Mouse (Mus musculus): ENCODE results near the gene Bpifb1. TPM values are rescaled to one million over a fixed set of nuclear protein-coding genes. Genes with fewer than 3 reads are reported as not detected.
"Not testable (repeated sequence)": the region's sequence is repeated elsewhere in the genome, so short reads cannot be mapped to it uniquely, and the experiment has no call there.

The Bpifb1 gene
- total RNA-seq, 2 experiments from 2014 or later, result not detected

DNA sequence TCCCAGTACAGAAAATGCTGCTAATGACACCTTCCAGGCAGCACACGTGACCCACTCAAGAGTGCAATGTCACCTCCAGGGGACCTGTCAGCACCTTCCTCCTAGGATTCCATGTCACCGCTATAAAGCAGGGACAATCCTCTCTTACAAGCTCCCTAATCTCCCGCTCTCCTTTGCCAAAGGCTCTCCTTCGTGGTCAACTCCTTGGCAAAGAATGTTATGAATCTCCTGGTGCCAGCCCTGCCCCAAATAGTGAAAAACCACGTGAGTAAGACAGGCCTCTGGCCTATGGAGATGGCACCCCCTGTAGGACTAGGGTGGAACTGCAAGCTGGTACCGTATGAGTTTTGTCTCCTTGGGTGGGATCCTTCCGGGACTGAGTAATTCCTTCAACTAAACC, 16.3 kb downstream of the Bpifb1 start:
- no peak for ATAC-seq (replicated peaks; ENCODE audit: low FRiP score, poor library complexity, severe bottlenecking)

DNA sequence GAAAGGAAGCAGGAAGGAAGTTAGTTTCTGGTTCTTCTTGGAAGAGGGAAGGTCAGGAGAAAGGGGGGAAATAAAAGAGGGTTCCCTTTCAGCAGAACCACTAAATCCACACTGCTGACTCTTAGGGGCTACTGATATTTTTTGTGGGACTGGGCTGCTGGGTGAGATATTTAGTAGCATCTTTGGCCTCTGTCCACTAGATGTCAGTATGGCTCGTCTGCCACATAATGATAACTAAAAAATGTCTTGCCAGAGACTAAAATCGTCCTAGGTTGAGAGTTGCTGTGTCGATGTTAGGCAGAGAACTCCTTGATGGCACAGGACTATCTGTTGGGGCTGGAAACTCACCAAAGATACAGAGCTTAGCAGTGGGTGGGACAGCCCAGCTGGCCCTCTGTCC, 18.5 kb downstream of the Bpifb1 start:
- no peak for ATAC-seq (replicated peaks; ENCODE audit: low FRiP score, poor library complexity, severe bottlenecking)

DNA sequence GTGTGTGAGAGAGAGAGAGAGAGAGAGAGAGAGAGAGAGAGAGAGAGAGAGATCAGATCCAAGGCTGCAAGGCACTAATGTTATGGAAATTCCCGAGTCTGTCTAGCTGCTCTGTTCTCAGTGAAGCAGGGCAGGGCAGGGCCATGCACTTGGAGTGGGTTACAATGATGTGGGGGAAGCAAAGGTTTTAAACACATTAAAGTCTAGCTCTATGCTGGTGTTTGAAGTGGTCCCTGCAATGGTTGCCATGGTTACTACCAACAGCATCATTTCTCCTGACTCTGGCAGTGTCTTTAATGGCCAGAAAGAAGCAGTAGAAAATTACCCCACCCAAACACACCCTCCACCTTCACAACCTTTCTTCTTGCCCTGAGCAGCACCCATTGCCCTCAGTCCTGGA, 20.5 kb downstream of the Bpifb1 start:
- no peak for ATAC-seq (replicated peaks; ENCODE audit: low FRiP score, poor library complexity, severe bottlenecking)

DNA sequence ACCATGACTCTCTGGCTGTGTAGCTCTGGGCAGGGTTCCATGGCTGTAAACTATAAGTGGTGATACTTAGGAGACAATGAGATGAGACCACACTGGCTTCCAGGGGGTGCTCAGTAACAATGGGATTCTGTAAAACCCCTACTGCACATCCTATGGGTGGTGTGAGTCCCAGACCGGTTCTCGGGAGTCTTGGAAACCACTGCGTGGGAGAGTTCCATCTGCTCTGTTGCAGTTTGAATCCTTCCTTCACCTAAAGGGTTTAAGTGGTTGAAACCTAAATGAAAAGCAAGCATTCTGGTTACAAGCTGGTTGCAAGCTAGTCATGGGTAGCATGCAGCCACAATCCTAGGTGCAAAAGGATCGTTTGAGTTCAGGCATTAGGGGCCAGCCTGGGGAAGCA, 21.3 kb downstream of the Bpifb1 start:
- ATAC-seq (replicated peaks; ENCODE audit: low FRiP score, poor library complexity, severe bottlenecking), result no peak

DNA sequence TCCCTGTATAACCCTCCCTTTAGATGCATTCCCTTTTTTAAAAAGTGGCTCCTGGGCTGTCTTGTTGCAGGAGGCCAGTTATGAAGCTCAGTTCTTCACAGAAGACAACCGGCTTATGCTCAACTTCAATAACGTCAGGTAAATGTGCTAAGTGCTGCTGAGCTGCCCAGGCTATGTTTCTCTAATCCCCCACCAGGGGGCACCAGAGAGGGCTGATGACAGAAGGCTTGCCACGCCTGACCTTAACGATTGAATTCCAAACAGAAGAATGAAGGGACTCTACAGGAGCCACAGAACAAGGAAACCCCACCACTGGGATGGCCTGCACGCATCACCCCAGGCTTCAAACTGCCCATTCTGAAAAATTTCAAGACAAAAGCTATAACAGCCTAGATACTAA, 24.6 kb downstream of the Bpifb1 start:
- 0 out of 2 replicates have a peak, but pooled peaks have one; percentile 46 for ATAC-seq (replicated peaks; ENCODE audit: low FRiP score, poor library complexity, severe bottlenecking)

GRCm38 (mm10) chr2:154219950-154220349, 29.3 kb downstream of the Bpifb1 start:
- no peak for ATAC-seq (replicated peaks; ENCODE audit: low FRiP score, poor library complexity, severe bottlenecking)

GRCm38 (mm10) chr2:154223265-154223916, 32.8 kb downstream of the Bpifb1 start, which contains the start of gene Bpifb5:
TSS of gene Bpifb5 (plus strand) at chr2:154223742.
- ATAC-seq (replicated peaks; ENCODE audit: low FRiP score, poor library complexity, severe bottlenecking), result no peak

DNA sequence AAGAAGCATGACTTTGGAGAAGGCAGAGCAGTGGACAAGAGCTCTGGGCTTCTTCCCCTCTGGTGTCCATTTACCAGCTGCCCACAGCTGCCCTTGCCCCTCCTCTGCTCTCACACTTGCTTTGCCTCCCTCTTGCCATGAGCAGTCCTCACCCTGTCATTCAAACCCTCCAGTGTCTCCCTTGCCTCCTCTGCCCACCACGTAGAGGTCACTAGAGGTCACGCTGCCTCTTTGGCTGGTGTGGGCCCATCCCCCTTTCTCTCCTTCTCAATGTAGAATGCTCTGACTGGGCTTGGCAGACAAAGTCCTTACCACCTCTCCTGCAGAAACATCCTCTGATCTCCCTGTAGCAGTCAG, 33.3 kb downstream of the Bpifb1 start:
- ATAC-seq (replicated peaks; ENCODE audit: low FRiP score, poor library complexity, severe bottlenecking), result no peak

- ATAC-seq (replicated peaks; ENCODE audit: low FRiP score, poor library complexity, severe bottlenecking), result no peak
Measured at GRCm38 (mm10) chr2:154226991-154227390, 36.4 kb downstream of the Bpifb1 start.

- no peak for ATAC-seq (replicated peaks; ENCODE audit: low FRiP score, poor library complexity, severe bottlenecking)
Measured at GRCm38 (mm10) chr2:154227830-154228229, 37.2 kb downstream of the Bpifb1 start.

GRCm38 (mm10) chr2:154233426-154233825, 42.8 kb downstream of the Bpifb1 start:
- ATAC-seq (replicated peaks; ENCODE audit: low FRiP score, poor library complexity, severe bottlenecking), result no peak

GRCm38 (mm10) chr2:154240771-154241170, 50.2 kb downstream of the Bpifb1 start:
- no peak for ATAC-seq (replicated peaks; ENCODE audit: low FRiP score, poor library complexity, severe bottlenecking)

DNA sequence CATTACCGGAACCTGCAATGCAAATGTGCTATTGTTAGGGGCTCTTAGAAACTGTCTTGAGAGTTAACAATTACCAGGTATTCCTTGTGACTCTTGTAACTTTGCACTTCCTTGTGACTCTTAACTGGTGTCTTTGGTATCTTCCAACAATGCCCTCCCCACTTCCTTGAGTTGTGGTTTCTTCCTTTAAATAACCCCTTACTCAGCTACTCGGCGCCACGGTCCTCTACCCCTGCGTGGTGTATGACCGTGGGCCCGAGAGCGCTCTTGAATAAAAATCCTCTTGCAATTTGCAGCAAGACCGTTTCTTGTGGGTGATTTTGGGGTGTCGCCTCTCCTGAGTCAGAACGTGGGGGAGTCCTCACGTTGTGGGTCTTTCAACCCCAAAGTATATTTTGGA, 52.1 kb downstream of the Bpifb1 start:
- ATAC-seq (replicated peaks; ENCODE audit: low FRiP score, poor library complexity, severe bottlenecking), result not testable (repeated sequence)

- no peak for ATAC-seq (replicated peaks; ENCODE audit: low FRiP score, poor library complexity, severe bottlenecking)
Measured at GRCm38 (mm10) chr2:154243356-154244036, 52.9 kb downstream of the Bpifb1 start.

- no peak for ATAC-seq (replicated peaks; ENCODE audit: low FRiP score, poor library complexity, severe bottlenecking)
Measured at GRCm38 (mm10) chr2:154245322-154245721, 54.7 kb downstream of the Bpifb1 start.

DNA sequence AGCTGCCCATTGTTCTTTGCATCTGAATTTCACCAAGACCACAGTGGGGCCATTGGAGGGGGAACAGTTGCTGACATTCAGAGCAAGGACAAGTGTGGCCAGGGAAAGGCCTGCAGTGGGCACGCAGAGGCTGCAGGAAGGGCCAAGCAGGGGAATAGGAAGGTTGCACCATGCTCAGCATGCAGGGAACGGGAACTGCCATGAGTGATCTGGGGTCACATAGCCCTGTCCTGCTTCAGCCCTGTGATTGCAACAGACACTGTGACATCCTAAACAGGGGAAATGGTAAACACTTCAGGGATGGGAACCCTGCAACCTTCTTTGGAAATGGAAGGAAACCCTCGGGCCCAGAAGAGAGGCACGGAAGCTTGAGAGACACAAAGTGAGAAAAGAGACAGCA, 64.6 kb downstream of the Bpifb1 start:
- not testable (repeated sequence) for ATAC-seq (replicated peaks; ENCODE audit: low FRiP score, poor library complexity, severe bottlenecking)

- no peak for ATAC-seq (replicated peaks; ENCODE audit: low FRiP score, poor library complexity, severe bottlenecking)
Measured at GRCm38 (mm10) chr2:154255770-154256169, 65.2 kb downstream of the Bpifb1 start.

DNA sequence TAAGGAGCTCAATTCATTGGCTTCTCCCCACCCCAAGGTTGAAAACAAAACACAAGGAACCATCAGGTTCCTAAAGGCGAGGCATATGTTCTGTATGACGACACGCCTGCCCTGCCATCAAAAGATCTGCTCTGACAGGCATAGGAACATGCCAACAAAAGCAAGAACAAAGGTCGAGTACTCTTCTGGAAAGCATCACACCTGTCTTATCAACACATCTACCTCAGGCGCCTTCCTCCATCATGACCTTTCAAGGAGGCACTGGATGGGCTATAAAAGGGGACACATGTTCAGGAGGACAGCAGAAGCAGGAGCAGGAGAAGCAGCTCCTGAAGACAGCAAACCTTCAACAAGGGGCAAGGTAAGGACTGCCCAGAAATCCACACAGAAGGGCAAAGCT, 66.9 kb downstream of the Bpifb1 start, which contains the start of gene Bpifb9a:
Bpifb9a (plus strand) TSS at position 301 of the 400 bp plus-strand sequence.
- not testable (repeated sequence) for ATAC-seq (replicated peaks; ENCODE audit: low FRiP score, poor library complexity, severe bottlenecking)

DNA sequence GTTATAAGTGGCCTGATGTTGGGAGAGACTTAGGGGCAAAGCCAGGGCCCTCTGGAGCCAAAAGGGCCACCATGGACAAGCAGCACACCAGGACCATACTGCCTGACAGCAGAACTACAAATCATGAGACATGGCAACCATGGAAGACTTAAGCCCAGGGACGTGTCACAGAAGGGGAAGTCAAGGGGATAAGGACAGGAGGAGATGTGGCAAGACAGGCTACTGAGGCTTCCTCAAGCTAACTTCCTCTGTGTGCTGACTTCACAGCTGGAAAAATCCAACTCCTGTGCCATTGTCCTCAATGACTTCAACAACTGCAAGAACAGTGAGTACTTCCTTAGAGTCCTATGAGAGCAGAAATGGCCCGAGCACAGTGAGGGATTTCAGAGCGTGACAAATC, 73.8 kb downstream of the Bpifb1 start:
- ATAC-seq (replicated peaks; ENCODE audit: low FRiP score, poor library complexity, severe bottlenecking), result not testable (repeated sequence)
